37 mouse cellular contexts compared by ENCODE assay signal in genomic region chr10:117275681-117276369, GRCm38 (mm10). TPM values are rescaled to one million over a fixed set of nuclear protein-coding genes. Genes with fewer than 3 reads are reported as not detected.
DNase-seq lines count a peak whose midpoint lies in the region; ATAC-seq and TF ChIP-seq lines count a peak whose summit lies in the region.
"Had no signal": no experiment of that assay in that cellular context is flagged by ENCODE, and none has a peak within 500 bp of the region (broad histone marks: within the 10 kb centered on the region; RNA-seq: fewer than 3 reads in every experiment).

No protein-coding gene starts in this region.

- 0 out of 2 replicates have a peak, but pooled peaks have one; percentile 54 for TF ChIP-seq POLR2A in lung, adult 2 months (IDR thresholded peaks at IDR 0.05; ENCODE audit: borderline replicate concordance, extremely low read depth, low read depth, low read length)

- WGBS in lung, adult 2 months: 65% methylated on average over 10 of the region's 10 CpGs
- WGBS in forebrain, embryonic 14.5 days: 85% methylated on average over 10 of the region's 10 CpGs
- WGBS in midbrain, embryonic 10.5 days: 85% methylated on average over 10 of the region's 10 CpGs

- H3K4me3 ChIP-seq in lung, adult 2 months (replicated peaks; ENCODE audit: extremely low read depth, low read depth, low read length): no peak overlapping the region
- H3K4me3 ChIP-seq in E14TG2a.4 (replicated peaks; ENCODE audit: low read length): peak overlapping the region; percentile 14
- H3K4me3 ChIP-seq in forebrain, embryonic 14.5 days (ENCODE audit: low read depth, low read length): no peak overlapping the region
- H3K4me3 ChIP-seq in midbrain, embryonic 10.5 days: no peak overlapping the region
- H3K4me3 ChIP-seq: forebrain, embryonic 13.5 days; hindbrain, embryonic 13.5 days; kidney, embryonic 15.5 days; layer of hippocampus, adult 2 months; liver, embryonic 15.5 days; myocyte; neural tube, embryonic 12.5 days had no signal

- H3K9ac ChIP-seq in forebrain, embryonic 14.5 days (ENCODE audit: low read length): no peak overlapping the region
- H3K9ac ChIP-seq: forebrain, embryonic 13.5 days; hindbrain, embryonic 13.5 days; kidney, embryonic 15.5 days; liver, embryonic 15.5 days; neural tube, embryonic 12.5 days had no signal

- no peaks in the 10 kb centered on the region for H3K27me3 ChIP-seq in E14TG2a.4 (ENCODE audit: insufficient read depth, low read length)
- no peaks in the 10 kb centered on the region for H3K27me3 ChIP-seq in forebrain, embryonic 14.5 days (replicated peaks; ENCODE audit: control insufficient read depth, insufficient read depth, low read length)
- H3K27me3 ChIP-seq in midbrain, embryonic 10.5 days (ENCODE audit: low read depth, poor library complexity, severe bottlenecking): no peaks in the 10 kb centered on the region
- H3K27me3 ChIP-seq: forebrain, embryonic 13.5 days; hindbrain, embryonic 13.5 days; kidney, embryonic 15.5 days; liver, embryonic 15.5 days; neural tube, embryonic 12.5 days had no signal

- TF ChIP-seq CTCF in lung, adult 2 months (IDR thresholded peaks at IDR 0.05; ENCODE audit: insufficient read depth, low read length): no peak
- no peak for TF ChIP-seq CTCF in E14TG2a.4 (conservative IDR thresholded peaks at IDR 0.05; ENCODE audit: low read length)

- no peaks in the 10 kb centered on the region for H3K36me3 ChIP-seq in E14TG2a.4 (ENCODE audit: insufficient read depth, low read length)
- no peaks in the 10 kb centered on the region for H3K36me3 ChIP-seq in forebrain, embryonic 14.5 days (ENCODE audit: control insufficient read depth, insufficient read depth, low read length)
- no peaks in the 10 kb centered on the region for H3K36me3 ChIP-seq in midbrain, embryonic 10.5 days
- H3K36me3 ChIP-seq: hindbrain, embryonic 13.5 days; kidney, embryonic 15.5 days; liver, embryonic 15.5 days; neural tube, embryonic 12.5 days had no signal

- H3K27ac ChIP-seq in forebrain, embryonic 14.5 days (ENCODE audit: low read depth, low read length): no peak overlapping the region
- no peak overlapping the region for H3K27ac ChIP-seq in midbrain, embryonic 10.5 days (replicated peaks)
- H3K27ac ChIP-seq: forebrain, embryonic 13.5 days; hindbrain, embryonic 13.5 days; kidney, embryonic 15.5 days; layer of hippocampus, adult 2 months; liver, embryonic 15.5 days; neural tube, embryonic 12.5 days had no signal

- H3K4me1 ChIP-seq in lung, adult 2 months (ENCODE audit: control insufficient read depth, insufficient read depth, low read length): no peaks in the 10 kb centered on the region
- peaks cover 6% of the 10 kb centered on the region; the same call in 1 of the 2 replicates for H3K4me1 ChIP-seq in E14TG2a.4 (replicated peaks; ENCODE audit: low read depth, low read length)
- H3K4me1 ChIP-seq in forebrain, embryonic 14.5 days (ENCODE audit: control insufficient read depth, insufficient read depth, low read length): no peaks in the 10 kb centered on the region
- H3K4me1 ChIP-seq in midbrain, embryonic 10.5 days: no peaks in the 10 kb centered on the region
- H3K4me1 ChIP-seq: forebrain, embryonic 13.5 days; hindbrain, embryonic 13.5 days; kidney, embryonic 15.5 days; liver, embryonic 15.5 days; neural tube, embryonic 12.5 days had no signal

- H3K4me2 ChIP-seq in forebrain, embryonic 14.5 days (ENCODE audit: low read length): no peak overlapping the region
- H3K4me2 ChIP-seq: forebrain, embryonic 13.5 days; heart, embryonic 11.5 days; hindbrain, embryonic 13.5 days; kidney, embryonic 15.5 days; liver, embryonic 15.5 days; midbrain, embryonic 11.5 days; neural tube, embryonic 12.5 days had no signal

- peaks cover 5% of the 10 kb centered on the region; the same call in 1 of the 2 replicates for H3K9me3 ChIP-seq in E14TG2a.4 (ENCODE audit: low read length)
- no peaks in the 10 kb centered on the region for H3K9me3 ChIP-seq in forebrain, embryonic 14.5 days (replicated peaks; ENCODE audit: control insufficient read depth, low read length)
- H3K9me3 ChIP-seq in midbrain, embryonic 10.5 days (replicated peaks): no peaks in the 10 kb centered on the region
- H3K9me3 ChIP-seq: forebrain, embryonic 13.5 days; hindbrain, embryonic 13.5 days; kidney, embryonic 15.5 days; liver, embryonic 15.5 days; neural tube, embryonic 12.5 days had no signal

- ATAC-seq in megakaryocyte, adult 5-6 weeks (ENCODE audit: poor library complexity, severe bottlenecking): peak; percentile 7
- ATAC-seq in forebrain, embryonic 14.5 days: no peak
- ATAC-seq: forebrain, embryonic 13.5 days; inflammation-experienced regulatory T-cells, adult 6 months had no signal

- no peak for DNase-seq in lung, adult 2 months
- no peak for DNase-seq in lung, postnatal 10 days
- peak; percentile 88 for DNase-seq in MN1 (ENCODE audit: low spot score)
- no peak for DNase-seq in forebrain, embryonic 14.5 days (ENCODE audit: low spot score)
- no peak for DNase-seq in midbrain, embryonic 10.5 days (ENCODE audit: low spot score)
- DNase-seq: adrenal gland, postnatal 10 days; B cell, adult 2 months; cerebellum, adult 11 months; cerebellum, adult 9-10 months; cerebellum, postnatal 36 days; gastrocnemius, postnatal 36 days; heart, adult 18-20 months; heart, postnatal 4 days; kidney, adult 11 months; kidney, postnatal 25 days; layer of hippocampus, postnatal 36 days; liver; right cerebral cortex, adult 18-20 months; right cerebral cortex, postnatal 4 days; thymus, adult 18-20 months; thymus, postnatal 25 days had no signal

RNA-seq across cellular contexts. Expression of gene Lyz2, which starts 6.3 kb away (rescaled TPM):
- polyA plus RNA-seq in lung, adult 2 months (2012; rRNA removed): 3,937 and 4,776 TPM in 2 replicates
- total RNA-seq in megakaryocyte, adult 5-6 weeks (2015): 25,165 and 27,808 TPM in 2 replicates
- 22,947 and 27,911 TPM in 2 replicates for total RNA-seq in megakaryocyte, adult 5-6 weeks (2017)
- polyA plus RNA-seq in forebrain, embryonic 14.5 days (2014; fragmentation: Nextera tagmentation; extraction: Ambion mirVana): 18.6 and 24.1 TPM in 2 replicates
- 10.8 and 14.9 TPM in 2 replicates for polyA plus RNA-seq in midbrain, embryonic 10.5 days (2016; fragmentation: Nextera tagmentation; extraction: Ambion mirVana)

RNA-seq across cellular contexts. Expression of gene Lyz1, which starts 16.8 kb away (rescaled TPM):
- polyA plus RNA-seq in lung, adult 2 months (2012; rRNA removed): 304 and 343 TPM in 2 replicates
- total RNA-seq in megakaryocyte, adult 5-6 weeks (2015): 10.3 and 15.7 TPM in 2 replicates
- total RNA-seq in megakaryocyte, adult 5-6 weeks (2017): 9.5 and 10.7 TPM in 2 replicates
- not detected in 2 replicates for polyA plus RNA-seq in forebrain, embryonic 14.5 days (2014; fragmentation: Nextera tagmentation; extraction: Ambion mirVana)
- polyA plus RNA-seq in midbrain, embryonic 10.5 days (2016; fragmentation: Nextera tagmentation; extraction: Ambion mirVana): not detected in 2 replicates
- total RNA-seq: midbrain, postnatal 0 days had no signal
- polyA plus RNA-seq: embryonic facial prominence, embryonic 11.5 days; forebrain, embryonic 13.5 days; hindbrain, embryonic 13.5 days; kidney, embryonic 15.5 days; limb, embryonic 11.5 days; midbrain, embryonic 11.5 days; midbrain, postnatal 0 days; myocyte; neural tube, embryonic 12.5 days had no signal

RNA-seq across cellular contexts. Expression of gene 9530003J23Rik, which starts 37.3 kb away (rescaled TPM):
- polyA plus RNA-seq in lung, adult 2 months (2012; rRNA removed): 0.14 and 0.27 TPM in 2 replicates
- total RNA-seq in megakaryocyte, adult 5-6 weeks (2015): not detected in 2 replicates
- total RNA-seq in megakaryocyte, adult 5-6 weeks (2017): not detected in 2 replicates
- polyA plus RNA-seq in forebrain, embryonic 14.5 days (2014; fragmentation: Nextera tagmentation; extraction: Ambion mirVana): not detected in 2 replicates
- polyA plus RNA-seq in midbrain, embryonic 10.5 days (2016; fragmentation: Nextera tagmentation; extraction: Ambion mirVana): not detected in 2 replicates
- total RNA-seq: adrenal gland, postnatal 10 days; gastrocnemius, postnatal 36 days; heart, adult 18-20 months; heart, postnatal 4 days; layer of hippocampus, adult 2 months; layer of hippocampus, postnatal 36 days; midbrain, postnatal 0 days had no signal
- polyA plus RNA-seq: embryonic facial prominence, embryonic 11.5 days; forebrain, embryonic 13.5 days; heart, embryonic 11.5 days; heart, embryonic 16.5 days; inflammation-experienced regulatory T-cells, adult 6 months; kidney, embryonic 15.5 days; liver, embryonic 15.5 days; myocyte; neural tube, embryonic 12.5 days had no signal

RNA-seq across cellular contexts. Expression of gene Yeats4, which starts 51.5 kb away (rescaled TPM):
- 19.8 and 21.3 TPM in 2 replicates for polyA plus RNA-seq in lung, adult 2 months (2012; rRNA removed)
- total RNA-seq in megakaryocyte, adult 5-6 weeks (2015): 73.3 and 84.2 TPM in 2 replicates
- 96.5 and 100 TPM in 2 replicates for total RNA-seq in megakaryocyte, adult 5-6 weeks (2017)
- polyA plus RNA-seq in forebrain, embryonic 14.5 days (2014; fragmentation: Nextera tagmentation; extraction: Ambion mirVana): 128 and 143 TPM in 2 replicates
- 124 and 130 TPM in 2 replicates for polyA plus RNA-seq in midbrain, embryonic 10.5 days (2016; fragmentation: Nextera tagmentation; extraction: Ambion mirVana)

Comparison
In these comparisons a context has a peak if more than half of its experiments do, and no peak if none do; other contexts are left out.
1. RNA of gene Lyz2, which starts 6.3 kb away (polyA plus RNA-seq): 3,937 to 4,776 TPM in lung, adult 2 months; 18.6 to 24.1 TPM in forebrain, embryonic 14.5 days and 10.8 to 14.9 TPM in midbrain, embryonic 10.5 days; every median in the first group is over 100 times any median in the second.
2. RNA of gene Lyz1, which starts 16.8 kb away (polyA plus RNA-seq): 304 to 343 TPM in lung, adult 2 months; not detected in forebrain, embryonic 14.5 days and not detected in midbrain, embryonic 10.5 days; every median in the first group is over 100 times any median in the second.